Mouse (Mus musculus): ENCODE measurements around the gene Gch1. TPM values are rescaled to one million over a fixed set of nuclear protein-coding genes. Genes with fewer than 3 reads are reported as not detected.

Gch1 gene
- polyA plus RNA-seq, 1 experiment from 2014 or later = 2.8 TPM

- Histone ChIP-seq H3K4me3 (ENCODE audit: low read depth, low read length) (no peak overlapping the region), H3K4me1 (replicated peaks; ENCODE audit: control insufficient read depth, insufficient read depth, low read length) (no peaks in the 10 kb centered on the region), H3K27ac (ENCODE audit: low read depth, low read length) (no peak overlapping the region), H3K27me3 (ENCODE audit: control insufficient read depth, insufficient read depth, low read length) (no peaks in the 10 kb centered on the region), H3K9me3 (ENCODE audit: control insufficient read depth, low read length) (no peaks in the 10 kb centered on the region), H3K36me3 (ENCODE audit: control insufficient read depth, insufficient read depth, low read length) (no peaks in the 10 kb centered on the region), H3K9ac (ENCODE audit: low read depth, low read length) (no peak overlapping the region), H3K4me2 (replicated peaks; ENCODE audit: low read depth, low read length) (no peak overlapping the region)
- DNase-seq (ENCODE audit: low spot score) = peak; percentile 10
- WGBS = 55% methylated on average over 13 of the region's 13 CpGs
- no peak for ATAC-seq (ENCODE audit: low FRiP score)
Measured at GRCm38 (mm10) chr14:47177846-47178414, 11.3 kb downstream of the Gch1 start.

DNA sequence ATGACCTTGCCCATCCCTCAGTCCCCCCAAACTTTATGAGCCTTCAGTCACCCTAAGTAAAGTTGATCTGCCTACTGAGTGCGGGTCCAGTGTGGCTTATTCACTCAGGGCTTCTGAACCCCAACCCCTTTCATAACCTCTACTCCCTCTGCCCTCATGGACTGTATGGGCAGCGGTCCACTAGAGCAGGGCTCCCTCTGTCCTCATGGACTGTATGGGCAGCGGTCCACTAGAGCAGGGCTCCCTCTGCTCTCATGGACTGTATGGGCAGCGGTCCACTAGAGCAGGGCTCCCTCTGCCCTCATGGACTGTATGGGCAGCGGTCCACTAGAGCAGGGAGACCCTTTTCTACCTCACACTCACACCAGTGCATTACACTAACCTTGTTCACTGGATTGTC is 13.0 kb downstream of the Gch1 start:
- 92% methylated on average over 5 of the region's 5 CpGs for WGBS

DNA sequence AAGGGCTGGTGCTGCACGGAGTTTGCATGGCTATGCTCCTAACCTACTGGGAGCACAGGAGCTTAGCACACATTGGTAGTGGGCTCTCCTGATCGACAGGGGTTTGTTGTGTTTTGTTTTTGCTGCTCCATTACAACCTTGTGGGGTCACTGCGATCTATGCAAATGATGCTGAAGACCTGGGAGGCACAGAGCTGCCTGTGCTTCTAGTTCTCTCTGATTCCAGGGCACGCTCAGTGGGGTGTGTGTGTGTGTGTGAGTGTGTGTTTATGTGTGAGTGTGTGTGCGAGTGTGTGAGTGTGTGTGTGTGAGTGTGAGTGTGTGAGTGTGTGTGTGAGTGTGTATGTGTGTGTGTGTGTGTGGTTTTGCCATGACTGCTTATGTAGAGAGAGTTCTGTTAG is 14.1 kb downstream of the Gch1 start:
- no peak overlapping the region for H3K4me3 ChIP-seq (ENCODE audit: low read depth, low read length)
- H3K4me1 ChIP-seq (replicated peaks; ENCODE audit: control insufficient read depth, insufficient read depth, low read length) = no peaks in the 10 kb centered on the region
- H3K36me3 ChIP-seq (ENCODE audit: control insufficient read depth, insufficient read depth, low read length) = no peaks in the 10 kb centered on the region
- H3K9ac ChIP-seq (ENCODE audit: low read depth, low read length) = no peak overlapping the region
- WGBS = 85% methylated on average over 5 of the region's 5 CpGs
- no peaks in the 10 kb centered on the region for H3K27me3 ChIP-seq (ENCODE audit: control insufficient read depth, insufficient read depth, low read length)
- no peak for ATAC-seq (ENCODE audit: low FRiP score)
- no peaks in the 10 kb centered on the region for H3K9me3 ChIP-seq (ENCODE audit: control insufficient read depth, low read length)
- DNase-seq (ENCODE audit: low spot score) = no peak
- H3K27ac ChIP-seq (ENCODE audit: low read depth, low read length) = no peak overlapping the region
- H3K4me2 ChIP-seq (replicated peaks; ENCODE audit: low read depth, low read length) = no peak overlapping the region

More for the DNA sequence above, 13.0 kb downstream of the Gch1 start:
- ATAC-seq (ENCODE audit: low FRiP score) = no peak
- Histone ChIP-seq H3K4me1 (replicated peaks; ENCODE audit: control insufficient read depth, insufficient read depth, low read length) (no peaks in the 10 kb centered on the region), H3K4me2 (replicated peaks; ENCODE audit: low read depth, low read length) (no peak overlapping the region), H3K9ac (ENCODE audit: low read depth, low read length) (no peak overlapping the region), H3K27ac (ENCODE audit: low read depth, low read length) (no peak overlapping the region), H3K27me3 (ENCODE audit: control insufficient read depth, insufficient read depth, low read length) (no peaks in the 10 kb centered on the region), H3K36me3 (ENCODE audit: control insufficient read depth, insufficient read depth, low read length) (no peaks in the 10 kb centered on the region), H3K4me3 (ENCODE audit: low read depth, low read length) (no peak overlapping the region), H3K9me3 (ENCODE audit: control insufficient read depth, low read length) (no peaks in the 10 kb centered on the region)
- no peak for DNase-seq (ENCODE audit: low spot score)

DNA sequence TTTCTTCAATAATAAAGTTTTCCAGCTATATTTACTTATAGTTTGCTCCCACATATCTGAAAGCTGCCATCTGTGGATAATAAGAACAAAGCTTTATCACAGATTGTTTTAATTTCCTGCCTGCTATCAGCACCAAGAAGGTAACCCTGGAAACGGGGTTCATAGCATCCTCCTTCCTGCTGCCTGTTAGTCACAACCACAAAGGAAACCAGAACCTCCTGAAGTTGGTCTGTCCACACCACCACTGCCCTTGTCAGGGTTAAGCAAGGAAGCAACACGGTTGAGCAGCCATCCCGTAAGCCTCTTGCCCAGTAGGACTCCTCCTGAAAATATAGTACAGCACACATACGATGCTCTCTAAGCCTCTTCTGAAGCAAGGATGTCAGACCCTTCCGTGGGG is 17.1 kb downstream of the Gch1 start:
- Histone ChIP-seq H3K4me3 (ENCODE audit: low read depth, low read length) (no peak overlapping the region), H3K27me3 (ENCODE audit: control insufficient read depth, insufficient read depth, low read length) (no peaks in the 10 kb centered on the region), H3K27ac (ENCODE audit: low read depth, low read length) (no peak overlapping the region), H3K36me3 (ENCODE audit: control insufficient read depth, insufficient read depth, low read length) (no peaks in the 10 kb centered on the region), H3K4me1 (replicated peaks; ENCODE audit: control insufficient read depth, insufficient read depth, low read length) (no peaks in the 10 kb centered on the region), H3K9ac (ENCODE audit: low read depth, low read length) (no peak overlapping the region), H3K9me3 (ENCODE audit: control insufficient read depth, low read length) (no peaks in the 10 kb centered on the region), H3K4me2 (replicated peaks; ENCODE audit: low read depth, low read length) (no peak overlapping the region)
- no peak for DNase-seq (ENCODE audit: low spot score)
- ATAC-seq (ENCODE audit: low FRiP score) = no peak
- WGBS = 72% methylated on average over 5 of the region's 5 CpGs

- 53% methylated on average over 3 of the region's 3 CpGs for WGBS
- Histone ChIP-seq H3K4me3 (ENCODE audit: low read depth, low read length) (no peak overlapping the region), H3K4me1 (replicated peaks; ENCODE audit: control insufficient read depth, insufficient read depth, low read length) (no peaks in the 10 kb centered on the region), H3K36me3 (ENCODE audit: control insufficient read depth, insufficient read depth, low read length) (no peaks in the 10 kb centered on the region), H3K4me2 (replicated peaks; ENCODE audit: low read depth, low read length) (no peak overlapping the region), H3K27ac (ENCODE audit: low read depth, low read length) (no peak overlapping the region), H3K9ac (ENCODE audit: low read depth, low read length) (no peak overlapping the region), H3K9me3 (ENCODE audit: control insufficient read depth, low read length) (no peaks in the 10 kb centered on the region), H3K27me3 (ENCODE audit: control insufficient read depth, insufficient read depth, low read length) (no peaks in the 10 kb centered on the region)
- no peak for ATAC-seq (ENCODE audit: low FRiP score)
- no peak for DNase-seq (ENCODE audit: low spot score)
Measured at GRCm38 (mm10) chr14:47170499-47171109, 18.6 kb downstream of the Gch1 start.

GRCm38 (mm10) chr14:47169677-47170410 is 19.4 kb downstream of the Gch1 start:
- WGBS = 81% methylated on average over 9 of the region's 9 CpGs

DNA sequence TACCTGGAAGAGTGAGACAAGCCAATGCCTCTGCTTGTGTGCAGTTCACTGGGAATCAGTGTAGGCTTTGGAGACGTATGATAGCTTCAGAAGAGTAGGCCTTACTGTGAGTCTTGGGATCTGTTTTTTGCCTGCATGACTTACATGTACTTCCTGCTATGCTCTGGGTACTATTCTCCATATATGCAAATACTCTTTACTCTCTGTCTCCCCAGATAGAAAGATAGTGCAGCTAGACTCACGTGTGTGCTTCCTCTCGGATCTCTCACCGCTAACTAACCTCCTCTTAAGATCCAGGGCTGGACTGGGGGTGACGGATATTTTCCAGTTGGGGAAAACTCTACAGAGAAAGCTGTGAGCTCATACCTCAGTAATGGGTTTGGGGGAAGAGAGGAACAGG is 23.5 kb downstream of the Gch1 start:
- H3K27me3 ChIP-seq (ENCODE audit: control insufficient read depth, insufficient read depth, low read length) = no peaks in the 10 kb centered on the region
- H3K4me1 ChIP-seq (replicated peaks; ENCODE audit: control insufficient read depth, insufficient read depth, low read length) = no peaks in the 10 kb centered on the region
- no peaks in the 10 kb centered on the region for H3K9me3 ChIP-seq (ENCODE audit: control insufficient read depth, low read length)
- DNase-seq (ENCODE audit: low spot score) = no peak
- H3K27ac ChIP-seq (ENCODE audit: low read depth, low read length) = no peak overlapping the region
- 92% methylated on average over 5 of the region's 5 CpGs for WGBS
- H3K36me3 ChIP-seq (ENCODE audit: control insufficient read depth, insufficient read depth, low read length) = no peaks in the 10 kb centered on the region
- H3K9ac ChIP-seq (ENCODE audit: low read depth, low read length) = no peak overlapping the region
- no peak overlapping the region for H3K4me3 ChIP-seq (ENCODE audit: low read depth, low read length)
- H3K4me2 ChIP-seq (replicated peaks; ENCODE audit: low read depth, low read length) = no peak overlapping the region
- ATAC-seq (ENCODE audit: low FRiP score) = no peak

More at GRCm38 (mm10) chr14:47169677-47170410, 19.4 kb downstream of the Gch1 start:
- ATAC-seq (ENCODE audit: low FRiP score) = no peak
- no peaks in the 10 kb centered on the region for H3K36me3 ChIP-seq (ENCODE audit: control insufficient read depth, insufficient read depth, low read length)
- no peak for DNase-seq (ENCODE audit: low spot score)
- no peak overlapping the region for H3K4me3 ChIP-seq (ENCODE audit: low read depth, low read length)
- no peaks in the 10 kb centered on the region for H3K4me1 ChIP-seq (replicated peaks; ENCODE audit: control insufficient read depth, insufficient read depth, low read length)
- no peaks in the 10 kb centered on the region for H3K27me3 ChIP-seq (ENCODE audit: control insufficient read depth, insufficient read depth, low read length)
- no peak overlapping the region for H3K9ac ChIP-seq (ENCODE audit: low read depth, low read length)
- H3K9me3 ChIP-seq (ENCODE audit: control insufficient read depth, low read length) = no peaks in the 10 kb centered on the region
- H3K4me2 ChIP-seq (replicated peaks; ENCODE audit: low read depth, low read length) = no peak overlapping the region
- H3K27ac ChIP-seq (ENCODE audit: low read depth, low read length) = no peak overlapping the region

DNA sequence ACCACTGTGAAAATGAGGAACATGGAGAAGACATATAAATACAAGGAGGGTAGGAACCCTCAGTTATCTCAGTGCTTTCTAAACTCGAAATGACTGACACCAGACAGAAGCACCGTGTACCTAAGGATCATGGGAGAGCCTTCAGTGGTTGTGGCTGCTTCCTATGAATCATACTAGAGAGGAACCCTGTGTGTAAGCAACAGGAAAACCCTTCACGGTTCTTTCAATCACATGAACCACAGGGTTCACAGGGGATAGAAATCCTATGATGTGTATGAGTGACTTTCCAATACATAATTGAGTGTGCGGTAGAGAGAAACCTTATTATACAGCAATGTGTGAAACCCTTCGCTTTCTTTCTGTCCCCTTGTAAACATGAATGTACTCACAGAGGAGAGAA is 24.1 kb downstream of the Gch1 start:
- Histone ChIP-seq H3K27ac (ENCODE audit: low read depth, low read length) (no peak overlapping the region), H3K9ac (ENCODE audit: low read depth, low read length) (no peak overlapping the region), H3K4me3 (ENCODE audit: low read depth, low read length) (no peak overlapping the region), H3K27me3 (ENCODE audit: control insufficient read depth, insufficient read depth, low read length) (no peaks in the 10 kb centered on the region), H3K4me2 (replicated peaks; ENCODE audit: low read depth, low read length) (no peak overlapping the region), H3K4me1 (replicated peaks; ENCODE audit: control insufficient read depth, insufficient read depth, low read length) (no peaks in the 10 kb centered on the region), H3K9me3 (ENCODE audit: control insufficient read depth, low read length) (no peaks in the 10 kb centered on the region), H3K36me3 (ENCODE audit: control insufficient read depth, insufficient read depth, low read length) (no peaks in the 10 kb centered on the region)
- no peak for DNase-seq (ENCODE audit: low spot score)
- WGBS = 88% methylated on average over 5 of the region's 5 CpGs
- no peak for ATAC-seq (ENCODE audit: low FRiP score)

All from hindbrain, embryonic 11.5 days (tissue).